Mouse (Mus musculus): ENCODE measurements at regions not wholly inside any gene's neighbourhood (a gene's known extent, or its start where the extent isn't known, plus 50 kb on each side); places are given as distances from the start of the nearest gene placed in this dataset.

GRCm38 (mm10) chr6:49523184-49523583, 127.8 kb downstream of the Stk31 start:
- peak; percentile 45 for DNase-seq (ENCODE audit: low read depth, low spot score)

GRCm38 (mm10) chr6:49523696-49524095, 128.3 kb downstream of the Stk31 start:
- DNase-seq (ENCODE audit: low read depth, low spot score): no peak

- no peak for DNase-seq (ENCODE audit: low read depth, low spot score)
Measured at GRCm38 (mm10) chr6:49533956-49534355, 138.6 kb downstream of the Stk31 start.

- no peak for DNase-seq (ENCODE audit: low read depth, low spot score)
Measured at GRCm38 (mm10) chr6:49534551-49534950, 139.1 kb downstream of the Stk31 start.

GRCm38 (mm10) chr6:49544946-49545345, 149.5 kb downstream of the Stk31 start:
- no peak for DNase-seq (ENCODE audit: low read depth, low spot score)

- DNase-seq (ENCODE audit: low read depth, low spot score): no peak
Measured at GRCm38 (mm10) chr6:49555069-49555468, 159.7 kb downstream of the Stk31 start.

GRCm38 (mm10) chr6:49558508-49558907, 163.1 kb downstream of the Stk31 start:
- DNase-seq (ENCODE audit: low read depth, low spot score): no peak

GRCm38 (mm10) chr6:49559112-49559511, 163.7 kb downstream of the Stk31 start:
- no peak for DNase-seq (ENCODE audit: low read depth, low spot score)

- no peak for DNase-seq (ENCODE audit: low read depth, low spot score)
Measured at GRCm38 (mm10) chr6:49578340-49578739, 182.9 kb downstream of the Stk31 start.

GRCm38 (mm10) chr6:49579691-49580090, 184.3 kb downstream of the Stk31 start:
- DNase-seq (ENCODE audit: low read depth, low spot score): no peak

- DNase-seq (ENCODE audit: low read depth, low spot score): no peak
Measured at GRCm38 (mm10) chr6:49582040-49582707, 186.8 kb downstream of the Stk31 start.

- no peak for DNase-seq (ENCODE audit: low read depth, low spot score)
Measured at GRCm38 (mm10) chr6:49586553-49586952, 191.1 kb downstream of the Stk31 start.

- no peak for DNase-seq (ENCODE audit: low read depth, low spot score)
Measured at GRCm38 (mm10) chr6:49588677-49589076, 193.3 kb downstream of the Stk31 start.

- DNase-seq (ENCODE audit: low read depth, low spot score): peak; percentile 59
Measured at GRCm38 (mm10) chr6:49590927-49591631, 195.7 kb downstream of the Stk31 start.

- DNase-seq (ENCODE audit: low read depth, low spot score): no peak
Measured at GRCm38 (mm10) chr6:49591632-49592000, 196.2 kb downstream of the Stk31 start.

GRCm38 (mm10) chr6:49592676-49593075, 197.3 kb downstream of the Stk31 start:
- DNase-seq (ENCODE audit: low read depth, low spot score): no peak

- DNase-seq (ENCODE audit: low read depth, low spot score): no peak
Measured at GRCm38 (mm10) chr6:49603201-49603600, 207.8 kb downstream of the Stk31 start.

GRCm38 (mm10) chr6:49603844-49604243, 208.4 kb downstream of the Stk31 start:
- DNase-seq (ENCODE audit: low read depth, low spot score): no peak

- no peak for DNase-seq (ENCODE audit: low read depth, low spot score)
Measured at GRCm38 (mm10) chr6:49606028-49606427, 210.6 kb downstream of the Stk31 start.

- DNase-seq (ENCODE audit: low read depth, low spot score): no peak
Measured at GRCm38 (mm10) chr6:49606626-49607158, 211.3 kb downstream of the Stk31 start.

GRCm38 (mm10) chr6:49624080-49624479, 198.4 kb upstream of the Npy start:
- DNase-seq (ENCODE audit: low read depth, low spot score): no peak

- DNase-seq (ENCODE audit: low read depth, low spot score): no peak
Measured at GRCm38 (mm10) chr6:49624564-49624963, 197.9 kb upstream of the Npy start.

GRCm38 (mm10) chr6:49633470-49634095, 188.9 kb upstream of the Npy start:
- peak; percentile 43 for DNase-seq (ENCODE audit: low read depth, low spot score)

All from brain, embryonic 18.5 days (tissue).